Mouse (Mus musculus) hindbrain, embryonic 16.5 days (tissue): ENCODE results near the gene D430041D05Rik. TPM values are rescaled to one million over a fixed set of nuclear protein-coding genes. Genes with fewer than 3 reads are reported as not detected.
A peak's percentile ranks its signal among the peaks of the same experiment; 100 is the strongest.

Experiments used
- ATAC-seq: fragments of 200-750 bp; cut with Nextera tagmentation; 2 replicates; pipeline ENCODE4 v1.8.0; 2017; ENCODE audit warnings: moderate TSS enrichment, moderate library complexity
- H3K27ac ChIP-seq: fragments of 300-500 bp; sonication (generic); 2 replicates; pipeline ENCODE4 v1.5.1; 2014; ENCODE audit warnings: low read depth, mild to moderate bottlenecking, control low read depth, low read length, moderate library complexity
- H3K27me3 ChIP-seq: fragments of 300-500 bp; sonication (generic); replicated peaks from 2 replicates; pipeline ENCODE4 v1.6.1; 2014; ENCODE audit warnings: low read length; ENCODE audit not compliant: control insufficient read depth, insufficient read depth
- H3K36me3 ChIP-seq: fragments of 300-500 bp; sonication (generic); 2 replicates; pipeline ENCODE4 v1.6.1; 2014; ENCODE audit warnings: mild to moderate bottlenecking, low read length, moderate library complexity, mixed read lengths; ENCODE audit not compliant: control insufficient read depth, insufficient read depth
- H3K4me1 ChIP-seq: fragments of 300-500 bp; sonication (generic); 2 replicates; pipeline ENCODE4 v1.6.1; 2014; ENCODE audit warnings: low read depth, low read length; ENCODE audit not compliant: control insufficient read depth, insufficient read depth
- H3K4me2 ChIP-seq: fragments of 300-500 bp; sonication (generic); 2 replicates; pipeline ENCODE4 v1.6.1; 2014; ENCODE audit warnings: mild to moderate bottlenecking, low read length, control low read depth, moderate library complexity
- H3K4me3 ChIP-seq: fragments of 300-500 bp; sonication (generic); 2 replicates; pipeline ENCODE4 v1.5.1; 2014; ENCODE audit warnings: mild to moderate bottlenecking, low read length, control low read depth, moderate library complexity
- H3K9ac ChIP-seq: fragments of 300-500 bp; sonication (generic); 2 replicates; pipeline ENCODE4 v1.6.1; 2014; ENCODE audit warnings: low read depth, mild to moderate bottlenecking, control low read depth, low read length, moderate library complexity
- H3K9me3 ChIP-seq: fragments of 300-500 bp; sonication (generic); 2 replicates; pipeline ENCODE4 v1.6.1; 2014; ENCODE audit warnings: mild to moderate bottlenecking, low read length, moderate library complexity; ENCODE audit not compliant: control insufficient read depth
- WGBS: fragments of 180-500 bp; shearing (Covaris S2); extraction: QIAGEN DNeasy Blood & Tissue Kit; methylation state at CpG from one replicate; pipeline ENCODE4 v1.1.7; 2014; 5-methylcytosine and 5-hydroxymethylcytosine counted together
- polyA plus RNA-seq: library from polyadenylated mRNA; unstranded; fragments of >200 nt; fragmentation: Nextera tagmentation; extraction: Ambion mirVana; gene quantifications from 2 replicates; pipeline ENCODE4 v1.2.1, GENCODE M21; 2015

The D430041D05Rik gene
- polyA plus RNA-seq, 1 experiment from 2014 or later = 8.9 TPM

DNA sequence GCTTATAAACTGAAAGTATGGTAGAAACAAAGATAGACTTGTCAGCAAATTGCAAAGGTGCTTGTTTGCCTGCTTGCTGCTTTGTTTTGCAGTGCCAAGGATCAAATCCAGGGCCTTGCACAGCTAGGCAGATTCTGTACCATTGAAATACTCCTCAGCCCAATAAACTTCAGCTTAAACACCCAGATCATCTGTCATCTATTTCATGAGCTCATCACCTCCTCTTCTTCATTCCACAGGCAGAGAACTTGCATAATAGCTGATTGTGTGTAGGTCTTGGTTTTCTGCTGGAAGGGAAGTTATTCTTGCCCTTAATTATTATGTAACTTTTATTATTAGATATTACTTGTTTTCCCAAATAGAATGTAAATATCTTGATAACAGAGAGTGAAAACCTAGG lies 73.2 kb downstream of the D430041D05Rik start:
- H3K27ac ChIP-seq = no peak overlapping the region
- H3K4me1 ChIP-seq = peaks cover 9% of the 10 kb centered on the region; the same call in 1 of the 2 replicates
- no peaks in the 10 kb centered on the region for H3K27me3 ChIP-seq
- no peaks in the 10 kb centered on the region for H3K36me3 ChIP-seq
- no peaks in the 10 kb centered on the region for H3K9me3 ChIP-seq
- ATAC-seq = no peak
- no peak overlapping the region for H3K4me3 ChIP-seq
- no peak overlapping the region for H3K4me2 ChIP-seq
- H3K9ac ChIP-seq = no peak overlapping the region

DNA sequence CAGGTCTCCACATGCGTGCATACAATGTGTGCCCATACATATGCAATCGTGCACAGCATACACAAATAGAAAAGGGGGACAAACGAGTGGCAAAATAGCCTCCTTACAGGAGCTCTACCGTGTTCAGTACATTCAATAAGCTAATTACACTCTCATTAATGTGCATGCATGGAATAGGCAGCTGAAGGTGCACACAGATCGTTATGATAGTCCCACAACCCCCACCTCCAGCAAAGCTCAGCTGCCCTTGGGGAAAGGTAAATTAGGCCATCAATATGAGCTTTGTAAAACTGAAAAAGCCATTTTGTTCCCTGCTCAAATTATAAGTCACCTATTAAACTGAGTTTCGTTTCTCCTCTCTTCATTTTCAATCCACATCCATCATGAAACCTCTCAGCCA lies 75.0 kb downstream of the D430041D05Rik start:
- peak; percentile 48 for ATAC-seq
- no peaks in the 10 kb centered on the region for H3K9me3 ChIP-seq
- H3K27ac ChIP-seq = no peak overlapping the region; the same call in 1 of the 2 replicates
- peaks cover 9% of the 10 kb centered on the region; the same call in 1 of the 2 replicates for H3K4me1 ChIP-seq
- H3K4me3 ChIP-seq = no peak overlapping the region
- 50% methylated on average over 6 of the region's 6 CpGs for WGBS
- H3K36me3 ChIP-seq = no peaks in the 10 kb centered on the region
- H3K27me3 ChIP-seq = no peaks in the 10 kb centered on the region
- no peak overlapping the region for H3K9ac ChIP-seq
- H3K4me2 ChIP-seq = no peak overlapping the region

DNA sequence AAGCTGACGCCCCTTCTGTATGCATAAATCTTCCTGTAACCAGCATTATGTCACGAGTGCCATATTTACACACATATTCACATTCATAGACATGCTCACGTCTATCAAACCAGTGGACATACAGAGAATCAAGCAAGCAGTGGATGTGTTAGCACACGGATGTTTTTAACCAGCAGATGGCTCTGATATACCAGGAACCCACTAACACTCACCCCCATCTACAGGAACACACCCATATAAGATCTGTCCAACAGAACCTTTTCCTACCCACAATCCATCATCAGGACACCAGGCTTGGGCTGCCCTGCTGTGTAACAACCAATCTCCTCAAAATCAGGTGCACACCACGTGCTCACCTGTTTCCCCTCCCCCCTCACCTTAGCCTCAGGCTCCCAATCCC lies 76.9 kb downstream of the D430041D05Rik start:
- no peak for ATAC-seq
- no peak overlapping the region for H3K9ac ChIP-seq
- no peaks in the 10 kb centered on the region for H3K9me3 ChIP-seq
- no peak overlapping the region for H3K4me3 ChIP-seq
- no peaks in the 10 kb centered on the region for H3K27me3 ChIP-seq
- H3K36me3 ChIP-seq = no peaks in the 10 kb centered on the region
- no peak overlapping the region for H3K4me2 ChIP-seq
- no peak overlapping the region for H3K27ac ChIP-seq
- WGBS = 68% methylated on average over 5 of the region's 5 CpGs
- peaks cover 9% of the 10 kb centered on the region; the same call in 1 of the 2 replicates for H3K4me1 ChIP-seq

GRCm38 (mm10) chr2:104332707-104333106 lies 78.1 kb downstream of the D430041D05Rik start:
- no peaks in the 10 kb centered on the region for H3K27me3 ChIP-seq
- WGBS = 73% methylated on average over 4 of the region's 4 CpGs
- peaks cover 9% of the 10 kb centered on the region; the same call in 1 of the 2 replicates for H3K4me1 ChIP-seq
- ATAC-seq = no peak
- no peak overlapping the region for H3K4me3 ChIP-seq
- no peaks in the 10 kb centered on the region for H3K9me3 ChIP-seq
- no peaks in the 10 kb centered on the region for H3K36me3 ChIP-seq
- no peak overlapping the region for H3K27ac ChIP-seq
- H3K9ac ChIP-seq = no peak overlapping the region
- no peak overlapping the region for H3K4me2 ChIP-seq

DNA sequence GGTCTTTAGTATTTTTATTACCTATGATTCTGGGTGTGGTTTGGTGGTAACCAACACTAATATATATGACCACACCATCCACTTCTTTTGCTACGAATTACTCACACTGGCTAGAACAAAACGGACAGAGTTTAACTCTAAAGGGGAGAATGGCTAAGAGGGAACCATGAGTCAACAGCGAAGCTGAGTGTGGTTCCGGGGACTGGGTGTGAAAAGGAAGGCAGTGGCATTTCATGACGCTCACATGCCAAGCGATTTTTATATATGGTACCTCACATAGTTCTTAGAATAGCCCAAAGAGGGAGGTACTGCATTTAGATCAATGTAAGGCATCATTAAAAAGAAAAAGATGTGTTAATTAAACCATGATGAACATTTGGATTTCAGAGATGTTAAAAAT lies 79.6 kb downstream of the D430041D05Rik start:
- Histone ChIP-seq H3K36me3 (no peaks in the 10 kb centered on the region), H3K4me3 (no peak overlapping the region), H3K9me3 (no peaks in the 10 kb centered on the region), H3K4me2 (no peak overlapping the region), H3K27me3 (no peaks in the 10 kb centered on the region), H3K9ac (no peak overlapping the region), H3K4me1 (peaks cover 16% of the 10 kb centered on the region), H3K27ac (no peak overlapping the region)
- no peak for ATAC-seq
- 92% methylated on average over 6 of the region's 6 CpGs for WGBS

GRCm38 (mm10) chr2:104327116-104327794 lies 83.6 kb downstream of the D430041D05Rik start:
- H3K4me1 ChIP-seq = peaks cover 7% of the 10 kb centered on the region
- ATAC-seq = 0 out of 2 replicates have a peak, but pooled peaks have one; percentile 27
- H3K9me3 ChIP-seq = no peaks in the 10 kb centered on the region
- no peaks in the 10 kb centered on the region for H3K27me3 ChIP-seq
- no peak overlapping the region for H3K9ac ChIP-seq
- H3K27ac ChIP-seq = no peak overlapping the region
- no peaks in the 10 kb centered on the region for H3K36me3 ChIP-seq
- no peak overlapping the region for H3K4me3 ChIP-seq
- no peak overlapping the region for H3K4me2 ChIP-seq
- WGBS = 65% methylated on average over 16 of the region's 16 CpGs

DNA sequence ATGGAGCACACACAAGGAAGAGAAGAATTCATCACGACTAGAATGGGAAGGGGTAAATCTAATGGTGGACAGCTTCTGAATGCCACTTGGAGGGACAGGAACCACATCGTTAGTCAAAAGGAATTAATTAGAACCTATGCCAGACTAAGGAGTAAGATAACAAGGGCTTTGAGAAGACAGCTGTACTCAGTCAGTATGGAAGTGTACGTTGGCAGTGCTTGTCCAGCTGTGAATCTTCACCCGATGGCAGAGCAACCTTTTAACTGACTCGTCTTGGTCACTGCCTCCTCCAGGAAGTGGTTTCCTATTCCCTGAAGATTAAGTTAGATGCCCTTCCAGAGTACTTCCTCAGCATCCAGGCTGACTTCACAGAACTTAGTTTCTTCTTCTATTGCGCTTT lies 87.0 kb downstream of the D430041D05Rik start:
- Histone ChIP-seq H3K9ac (no peak overlapping the region), H3K9me3 (no peaks in the 10 kb centered on the region), H3K4me2 (no peak overlapping the region), H3K27ac (no peak overlapping the region), H3K4me1 (peaks cover 16% of the 10 kb centered on the region), H3K27me3 (no peaks in the 10 kb centered on the region), H3K4me3 (no peak overlapping the region), H3K36me3 (no peaks in the 10 kb centered on the region)
- 68% methylated on average over 6 of the region's 6 CpGs for WGBS
- ATAC-seq = no peak

DNA sequence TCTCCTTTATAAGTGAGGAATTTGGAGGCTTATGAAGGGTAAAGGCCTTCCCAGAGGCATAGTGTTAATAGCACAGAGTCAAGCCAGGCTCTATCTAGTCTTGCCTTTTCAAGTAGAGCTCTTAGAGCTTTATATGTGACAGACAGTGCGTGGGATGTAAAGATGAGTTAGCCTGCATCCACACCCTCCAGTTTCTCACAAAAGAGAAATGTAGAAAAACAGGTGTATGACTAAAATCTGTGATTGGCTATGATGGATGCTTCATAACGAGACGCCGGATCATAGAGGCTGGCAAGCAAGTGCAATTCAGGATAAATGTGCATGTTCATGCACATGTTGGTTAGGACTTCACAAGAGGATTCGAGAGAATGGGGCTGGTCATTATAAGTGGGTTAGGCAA lies 87.5 kb downstream of the D430041D05Rik start:
- no peaks in the 10 kb centered on the region for H3K36me3 ChIP-seq
- H3K4me3 ChIP-seq = no peak overlapping the region
- no peaks in the 10 kb centered on the region for H3K9me3 ChIP-seq
- H3K27me3 ChIP-seq = no peaks in the 10 kb centered on the region
- H3K27ac ChIP-seq = no peak overlapping the region
- peaks cover 20% of the 10 kb centered on the region for H3K4me1 ChIP-seq
- no peak for ATAC-seq
- H3K9ac ChIP-seq = no peak overlapping the region
- WGBS = 83% methylated on average over 5 of the region's 5 CpGs
- H3K4me2 ChIP-seq = no peak overlapping the region

- no peak overlapping the region for H3K4me2 ChIP-seq
- H3K9me3 ChIP-seq = no peaks in the 10 kb centered on the region
- ATAC-seq = no peak
- no peaks in the 10 kb centered on the region for H3K27me3 ChIP-seq
- no peaks in the 10 kb centered on the region for H3K36me3 ChIP-seq
- no peak overlapping the region for H3K9ac ChIP-seq
- H3K4me1 ChIP-seq = peaks cover 17% of the 10 kb centered on the region
- no peak overlapping the region for H3K4me3 ChIP-seq
- H3K27ac ChIP-seq = no peak overlapping the region
- WGBS = 81% methylated on average over 13 of the region's 13 CpGs
These were observed 90.7 kb downstream of the D430041D05Rik start for GRCm38 (mm10) chr2:104320061-104320624.
